Mouse (Mus musculus): Measurements from ENCODE around the gene Anxa6.

DNA sequence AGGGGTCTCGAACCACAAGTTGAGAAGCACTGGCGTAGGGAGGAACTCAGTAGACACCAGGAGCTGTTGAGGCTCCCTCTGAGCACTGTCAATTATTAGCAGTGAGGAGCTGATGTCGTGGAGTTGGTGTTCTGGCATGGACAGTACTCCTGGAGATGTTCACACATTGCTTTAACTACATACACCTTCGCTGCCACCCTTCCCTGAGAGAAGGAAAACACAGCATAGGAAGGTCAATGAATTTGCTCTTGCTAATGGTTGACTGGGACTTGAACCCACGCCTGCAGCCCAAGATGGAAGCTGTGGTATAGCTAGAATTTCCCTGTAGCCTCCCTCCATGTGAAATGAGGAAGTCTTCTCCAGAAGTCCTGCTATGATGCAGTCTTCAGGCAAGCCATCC is 57.9 kb downstream of the Anxa6 start:
- TF ChIP-seq POLR2A (IDR thresholded peaks at IDR 0.05; ENCODE audit: extremely low read depth, insufficient read depth, low read length) (no peak), CTCF (IDR thresholded peaks at IDR 0.05; ENCODE audit: extremely low read depth, insufficient read depth, low read length) (no peak)
